Mouse (Mus musculus) natural killer cell, adult 2 months (primary cell): ENCODE data around the gene Ptprq.

Experiments
- DNase-seq, 2 experiments: peaks; one replicate each; pipeline ENCODE4 v3.0.0; 2022; ENCODE audit warnings: low spot score in 2 of 2

The Ptprq gene

GRCm38 (mm10) chr10:107719806-107720205 is at the start of gene Ptprq:
Gene Ptprq, minus strand, starts transcription at chr10:107720051.
- DNase-seq, result no peak

DNA sequence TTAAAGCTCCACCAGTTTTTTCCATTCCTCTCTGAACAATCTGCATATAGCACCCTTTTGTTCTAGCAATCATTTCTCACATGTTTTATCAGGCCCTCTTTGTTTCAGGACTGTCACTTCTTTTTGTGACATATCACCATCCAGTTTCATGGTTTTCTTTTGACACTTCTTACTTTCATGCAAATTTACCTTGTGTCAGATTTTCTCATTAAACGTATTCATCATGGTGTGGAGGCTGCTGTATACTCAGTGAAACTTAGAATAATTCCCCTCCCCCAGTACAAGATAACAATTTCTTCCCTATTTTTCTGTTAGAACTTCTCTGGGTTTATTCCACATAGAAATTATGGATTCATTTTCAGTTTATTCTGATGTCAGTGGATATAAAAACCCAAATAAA is 39.8 kb upstream of the Ptprq start:
- DNase-seq, result no peak

DNA sequence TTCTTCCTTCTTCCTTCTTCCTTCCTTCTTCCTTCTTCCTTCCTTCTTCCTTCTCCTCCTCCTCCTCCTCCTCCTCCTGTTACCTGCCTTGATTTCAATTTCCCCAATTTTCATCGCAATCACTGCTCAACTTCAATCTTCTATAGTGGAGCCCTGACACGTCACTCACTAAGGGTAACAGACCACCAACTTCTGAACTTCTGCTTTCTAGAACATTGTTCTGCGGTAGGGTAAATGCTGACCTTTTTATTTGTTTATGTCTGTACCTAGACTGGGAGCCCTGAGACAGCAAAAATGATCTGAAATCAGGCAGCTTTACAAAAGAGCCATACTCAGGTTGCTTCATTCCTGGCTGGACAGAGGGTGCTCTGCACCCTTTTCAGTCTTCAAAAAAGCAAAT is 33.6 kb upstream of the Ptprq start:
- DNase-seq, result no peak

GRCm38 (mm10) chr10:107752351-107753143 is 32.7 kb upstream of the Ptprq start:
- no peak for DNase-seq

GRCm38 (mm10) chr10:107751944-107752343 is 32.1 kb upstream of the Ptprq start:
- DNase-seq, result no peak

DNA sequence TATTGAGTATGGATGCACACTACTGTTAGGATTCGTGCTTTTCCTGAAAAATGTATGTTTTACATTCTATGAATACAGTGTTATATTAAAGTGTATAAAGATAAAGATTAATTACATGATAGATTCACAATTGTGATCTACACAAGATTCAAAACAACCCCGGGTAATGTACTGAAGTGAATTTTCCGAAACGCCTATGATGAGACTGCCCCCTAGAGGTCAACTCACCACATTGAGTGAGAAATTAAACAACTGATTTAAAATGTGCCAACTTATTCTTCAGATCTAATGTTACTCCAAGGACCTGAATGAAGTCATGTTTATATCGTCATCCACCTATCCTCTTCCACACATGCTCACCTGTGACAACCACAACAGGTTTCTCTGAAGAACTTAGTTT is 27.7 kb upstream of the Ptprq start:
- DNase-seq, result no peak

- no peak for DNase-seq
Measured at GRCm38 (mm10) chr10:107746717-107747116, 26.9 kb upstream of the Ptprq start.

GRCm38 (mm10) chr10:107739815-107740214 is 20.0 kb upstream of the Ptprq start:
- no peak for DNase-seq

GRCm38 (mm10) chr10:107737743-107738142 is 17.9 kb upstream of the Ptprq start:
- DNase-seq, result no peak

GRCm38 (mm10) chr10:107735448-107735847 is 15.6 kb upstream of the Ptprq start:
- no peak for DNase-seq

DNA sequence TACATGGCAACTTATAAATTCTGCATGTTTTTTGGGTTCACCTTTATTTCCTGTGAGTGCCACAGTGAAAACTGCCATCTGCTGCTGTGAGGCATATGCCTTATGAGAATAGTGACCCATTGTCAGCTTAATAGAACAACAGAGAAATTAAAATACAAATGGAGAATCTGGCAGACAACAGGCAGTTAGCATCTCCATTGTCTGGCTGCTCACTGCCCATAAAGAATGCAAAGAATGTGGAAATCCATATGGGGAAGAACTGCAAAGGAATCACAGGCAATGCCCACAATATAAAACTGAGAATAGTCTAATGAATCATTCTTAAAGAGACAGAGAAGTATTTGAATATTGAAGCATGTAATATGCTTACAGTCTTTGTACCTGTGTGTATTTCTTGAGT is 14.5 kb upstream of the Ptprq start:
- no peak for DNase-seq

DNA sequence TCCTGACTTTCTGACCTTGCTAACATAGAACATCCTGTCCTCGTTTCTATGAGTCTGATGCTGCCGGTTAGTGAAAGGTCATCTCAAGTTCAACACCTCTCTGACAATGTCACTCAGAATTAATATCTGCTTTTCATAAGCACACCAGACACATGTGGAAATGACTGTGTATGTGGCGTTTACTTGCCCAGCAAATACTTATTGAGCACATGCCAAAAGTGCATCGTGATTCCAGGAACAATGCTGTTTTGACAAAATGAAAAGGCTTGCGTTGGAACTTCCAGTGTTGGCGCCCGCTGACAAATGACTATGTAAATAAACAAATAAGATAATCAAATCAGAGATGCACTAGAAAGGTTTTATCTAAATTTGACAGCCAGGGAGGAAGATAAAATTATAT is 5.8 kb upstream of the Ptprq start:
- DNase-seq, result no peak

- DNase-seq, result no peak
Measured at GRCm38 (mm10) chr10:107704443-107704842, 15.4 kb downstream of the Ptprq start.

DNA sequence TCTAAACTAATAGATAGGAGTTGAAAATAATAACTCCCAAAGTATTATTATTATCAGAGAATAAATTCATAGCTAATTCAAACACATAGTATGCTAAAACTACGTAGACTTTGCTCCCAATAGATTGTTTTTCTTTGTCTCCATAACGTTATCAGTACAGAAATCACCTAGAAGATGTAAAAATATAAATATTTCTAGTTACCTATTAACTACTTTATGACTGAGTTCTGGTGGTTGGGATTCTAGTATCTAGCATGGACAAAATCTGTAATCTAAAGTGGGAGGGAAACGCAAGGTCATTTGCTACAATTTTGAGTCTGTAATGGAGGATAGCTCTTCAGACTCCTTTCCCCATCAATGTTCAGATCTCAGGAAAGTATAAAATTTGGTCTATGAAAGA is 18.9 kb downstream of the Ptprq start:
- DNase-seq, result no peak

DNA sequence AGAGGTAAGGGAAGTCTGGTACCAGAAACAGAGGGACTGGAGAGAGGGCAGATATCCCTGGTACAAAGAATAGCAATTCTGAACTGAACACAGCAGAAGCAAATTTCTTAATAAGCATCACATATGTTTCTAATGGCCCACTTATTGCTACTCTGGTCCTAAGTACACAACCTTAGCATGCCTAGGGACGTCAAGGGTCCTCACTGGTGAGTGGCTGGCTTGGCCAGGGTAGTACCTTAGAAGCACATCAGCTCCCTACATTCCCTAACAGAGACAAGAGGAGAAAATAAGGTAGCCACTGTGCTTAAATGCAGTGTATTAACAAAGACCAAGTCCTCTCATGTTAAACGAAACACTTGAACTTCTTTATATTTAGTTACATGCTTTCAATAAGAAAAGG is 21.1 kb downstream of the Ptprq start:
- DNase-seq, result no peak

DNA sequence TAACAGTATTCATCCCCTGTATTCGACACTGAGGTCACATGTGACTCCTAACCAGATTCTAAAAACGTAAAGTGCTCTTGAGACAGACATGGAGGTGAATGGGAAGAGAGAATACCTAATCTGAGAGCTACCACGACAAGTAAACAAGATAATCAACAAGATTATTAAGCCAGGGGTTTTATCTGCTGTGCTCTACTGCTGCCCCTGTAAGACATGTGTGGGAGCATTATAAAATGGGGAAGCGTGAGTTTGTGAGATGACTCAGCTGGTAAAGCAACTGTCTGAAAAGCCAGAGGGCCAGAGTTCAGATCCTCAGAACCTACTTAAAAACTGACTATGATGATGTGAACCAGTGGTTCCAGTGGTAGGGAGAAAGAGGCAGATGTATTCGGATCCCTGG is 22.7 kb downstream of the Ptprq start:
- no peak for DNase-seq

GRCm38 (mm10) chr10:107687382-107687781 is 32.5 kb downstream of the Ptprq start:
- no peak for DNase-seq

DNA sequence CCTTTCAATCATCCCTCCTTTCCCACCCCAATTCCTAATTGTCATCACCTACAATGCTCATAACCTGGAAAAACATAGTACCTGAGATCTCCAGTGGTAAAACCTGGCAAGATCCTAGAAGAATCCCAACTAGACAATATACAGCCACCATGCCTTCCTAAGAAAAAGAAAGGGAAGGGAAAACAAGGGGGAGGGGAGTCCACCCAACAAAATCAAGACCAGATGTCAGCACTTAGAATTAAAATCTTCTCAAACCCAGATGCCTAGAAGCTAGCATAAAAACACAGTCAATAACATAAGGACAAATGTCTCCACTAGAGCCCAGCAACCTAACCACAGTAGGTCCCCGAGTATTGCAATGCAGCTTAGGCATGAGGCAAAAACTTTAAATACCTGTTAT is 43.9 kb downstream of the Ptprq start:
- no peak for DNase-seq

GRCm38 (mm10) chr10:107668374-107669094 is 51.3 kb downstream of the Ptprq start:
- no peak for DNase-seq

GRCm38 (mm10) chr10:107662372-107663065 is 57.3 kb downstream of the Ptprq start:
- no peak for DNase-seq

DNA sequence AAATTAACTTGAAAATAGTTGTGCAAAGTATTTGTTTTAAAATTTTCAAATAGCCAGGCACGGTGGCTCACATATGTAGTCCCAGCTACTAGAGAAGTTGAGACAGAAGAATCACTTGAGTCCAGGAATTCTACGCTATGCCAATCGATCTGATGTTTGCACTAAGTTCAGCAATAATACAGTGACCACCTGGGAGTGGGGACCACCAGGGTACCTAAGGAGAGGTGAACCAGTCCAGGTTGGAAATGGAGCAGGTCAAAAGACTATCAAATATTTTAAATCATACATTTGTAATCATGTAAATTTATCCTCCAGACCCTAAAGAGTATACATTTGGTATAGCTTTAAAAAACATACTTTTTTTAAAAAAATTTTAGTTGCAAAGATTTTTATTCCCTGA is 57.9 kb downstream of the Ptprq start:
- DNase-seq, result no peak

GRCm38 (mm10) chr10:107659141-107659540 is 60.7 kb downstream of the Ptprq start:
- no peak for DNase-seq

DNA sequence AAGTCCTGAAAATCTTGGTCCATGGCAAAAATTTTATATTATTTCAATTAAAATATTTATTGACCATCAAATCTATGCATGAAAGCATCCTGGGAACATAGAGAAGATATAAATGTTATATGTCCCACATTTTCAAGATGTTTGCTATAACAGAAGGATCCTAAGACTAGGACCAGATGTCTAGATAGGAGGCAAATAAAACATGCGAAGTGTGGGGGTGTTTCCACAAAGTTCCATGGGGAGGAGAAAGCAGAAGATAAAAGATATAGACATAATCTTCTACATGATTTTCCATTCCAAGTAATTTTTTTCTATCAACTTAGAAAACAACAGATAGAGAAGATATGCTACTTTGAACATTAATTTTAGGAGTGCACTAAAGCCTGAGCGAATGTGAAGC is 70.2 kb downstream of the Ptprq start:
- no peak for DNase-seq
